Mouse (Mus musculus): ENCODE data around the gene Susd4.

Susd4 gene

GRCm38 (mm10) chr1:182861671-182862358, 98.2 kb downstream of the Susd4 start:
- DNase-seq (ENCODE audit: low spot score) = no peak

DNA sequence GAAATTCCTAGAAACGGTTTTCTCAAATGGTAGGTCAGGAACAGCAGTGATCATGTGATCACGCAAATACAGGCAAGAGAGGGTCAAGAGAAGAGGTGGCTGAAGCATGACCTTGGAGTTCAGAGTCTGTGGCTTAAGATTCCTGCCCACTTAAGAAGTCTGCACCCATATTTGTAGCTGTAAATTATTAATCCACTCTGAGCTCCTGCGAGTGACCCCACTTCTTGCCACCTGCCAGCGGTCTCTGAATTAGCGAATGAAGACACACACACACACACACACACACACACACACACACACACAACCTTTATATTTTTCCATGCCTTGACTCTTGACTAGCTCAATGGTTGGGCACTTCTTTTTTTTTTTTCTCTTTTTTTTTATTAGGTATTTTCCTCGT, 99.7 kb downstream of the Susd4 start:
- no peak for DNase-seq (ENCODE audit: low spot score)

DNA sequence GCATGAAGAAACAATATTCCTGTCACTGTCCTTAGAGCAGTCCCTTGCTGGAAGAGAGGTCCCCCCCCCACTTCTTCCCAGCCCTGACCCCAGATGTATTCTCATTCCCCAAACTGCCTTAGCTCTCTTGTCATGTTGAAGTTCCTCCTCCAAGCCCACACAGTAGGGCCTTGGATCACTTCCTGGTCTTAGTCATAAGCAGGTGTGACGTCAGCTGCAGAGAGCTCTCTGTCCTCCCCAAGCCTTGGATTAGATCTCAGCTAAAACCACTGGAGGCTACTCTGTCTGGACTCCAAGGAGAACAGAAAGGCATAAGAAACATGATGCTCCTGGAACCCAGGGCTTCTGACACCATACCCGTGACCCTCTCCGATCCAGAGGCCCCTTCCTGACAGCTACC, 104.2 kb downstream of the Susd4 start:
- DNase-seq (ENCODE audit: low spot score) = no peak

- DNase-seq (ENCODE audit: low spot score) = peak; percentile 12
Measured at GRCm38 (mm10) chr1:182868432-182869113, 104.9 kb downstream of the Susd4 start.

DNA sequence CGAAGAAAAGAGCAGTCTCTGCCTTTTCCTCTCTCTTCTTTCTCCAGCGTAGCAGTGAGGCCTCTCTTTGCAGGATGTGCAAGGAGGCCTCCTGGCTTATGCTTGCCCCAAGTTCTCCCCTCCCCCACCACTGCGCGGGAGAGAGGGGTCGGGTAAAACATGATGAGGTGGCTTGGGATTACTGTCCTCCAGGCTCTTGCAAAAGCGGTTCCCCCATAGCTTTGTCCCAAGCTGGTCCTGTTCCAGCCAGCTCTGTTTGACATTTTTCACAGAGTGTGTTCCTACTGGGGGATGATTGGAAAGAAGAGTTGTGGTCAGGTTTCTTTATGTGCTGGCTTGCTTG, 105.4 kb downstream of the Susd4 start:
- no peak for DNase-seq (ENCODE audit: low spot score)

GRCm38 (mm10) chr1:182878156-182878555, 114.5 kb downstream of the Susd4 start:
- no peak for DNase-seq (ENCODE audit: low spot score)

- DNase-seq (ENCODE audit: low spot score) = peak; percentile 14
Measured at GRCm38 (mm10) chr1:182878719-182879118, 115.1 kb downstream of the Susd4 start.

DNA sequence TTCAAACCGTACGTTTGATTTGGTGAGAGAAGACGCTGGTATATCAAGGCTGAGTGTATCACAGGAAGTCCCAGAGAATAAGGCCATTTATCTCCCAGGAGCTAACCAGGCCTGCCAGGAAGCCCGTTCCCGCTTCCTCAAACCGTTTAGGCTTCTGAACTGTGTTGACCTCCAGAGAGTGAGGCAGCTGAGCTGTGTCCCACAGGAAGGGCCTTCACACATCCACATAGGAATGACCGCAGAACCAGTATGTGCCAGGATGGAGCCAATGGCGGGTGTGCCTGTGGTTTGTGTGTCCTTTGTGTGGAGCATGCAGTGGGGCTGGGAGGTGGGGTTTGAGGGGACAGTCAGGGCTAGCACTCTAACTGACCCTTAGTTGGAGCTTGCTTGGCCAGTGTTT, 117.6 kb downstream of the Susd4 start:
- DNase-seq (ENCODE audit: low spot score) = no peak

DNA sequence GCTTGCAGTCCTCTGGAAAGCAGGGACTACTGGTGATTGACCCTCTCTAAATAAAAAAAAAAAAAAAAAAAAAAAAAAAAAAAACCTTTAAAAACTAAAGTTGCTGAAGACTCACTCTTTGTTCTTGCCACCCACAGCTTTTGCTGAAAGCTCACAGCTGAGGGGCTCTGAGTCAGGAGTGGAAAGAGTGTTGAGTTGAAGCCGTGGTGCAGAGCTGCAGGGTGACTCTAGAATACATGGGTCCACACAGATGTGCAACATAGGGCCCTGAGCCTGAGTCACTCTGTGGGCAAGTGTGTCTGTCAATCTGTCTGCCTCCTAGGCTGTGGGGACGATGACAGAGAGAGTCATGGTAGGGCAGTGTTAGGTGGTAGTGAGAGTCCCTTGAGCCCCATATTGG, 119.0 kb downstream of the Susd4 start:
- no peak for DNase-seq (ENCODE audit: low spot score)

- DNase-seq (ENCODE audit: low spot score) = no peak
Measured at GRCm38 (mm10) chr1:182895698-182896097, 132.0 kb downstream of the Susd4 start.

DNA sequence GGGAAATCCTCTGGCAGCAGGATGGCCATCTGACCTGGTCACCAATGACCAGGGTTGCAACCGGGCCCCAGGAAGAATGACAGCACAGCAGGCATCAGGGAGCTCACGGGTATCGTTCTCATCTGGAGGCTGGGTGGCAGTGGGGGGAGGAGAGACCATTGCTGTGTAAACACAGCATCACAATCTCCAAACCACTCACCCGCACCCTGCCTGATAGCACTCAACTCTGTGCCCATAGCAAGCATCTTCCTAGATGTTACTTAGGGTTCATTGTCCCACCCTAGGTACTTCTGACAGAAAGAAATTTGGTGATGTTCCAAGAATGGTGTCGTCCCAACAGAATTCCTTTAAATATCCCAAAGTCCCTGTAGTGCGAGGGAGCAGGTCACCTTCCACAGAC, 133.4 kb downstream of the Susd4 start:
- DNase-seq (ENCODE audit: low spot score) = no peak

GRCm38 (mm10) chr1:182897506-182898138, 134.0 kb downstream of the Susd4 start:
- DNase-seq (ENCODE audit: low spot score) = no peak

GRCm38 (mm10) chr1:182902095-182902494, 138.4 kb downstream of the Susd4 start:
- DNase-seq (ENCODE audit: low spot score) = no peak

- DNase-seq (ENCODE audit: low spot score) = no peak
Measured at GRCm38 (mm10) chr1:182902906-182903305, 139.2 kb downstream of the Susd4 start.

DNA sequence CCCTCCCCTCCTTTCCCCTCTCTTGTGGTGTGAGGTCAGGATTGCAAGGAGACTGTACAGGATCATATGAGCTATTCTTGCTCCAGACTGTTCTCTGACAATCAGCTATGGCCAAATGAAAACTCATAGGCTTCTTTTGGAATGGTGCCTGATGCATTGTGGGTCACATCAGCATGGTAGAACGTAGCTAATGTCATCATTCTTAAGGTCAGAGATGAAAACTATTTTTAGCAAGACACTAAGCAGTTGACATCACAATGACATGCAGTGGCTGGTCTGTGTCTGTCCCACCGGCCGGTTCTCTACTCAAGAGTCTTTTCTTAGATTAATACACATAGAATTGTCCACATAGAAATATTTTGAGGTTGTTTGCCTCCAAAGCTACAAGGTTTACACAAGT, 142.0 kb downstream of the Susd4 start:
- DNase-seq (ENCODE audit: low spot score) = peak; percentile 41

- peak; percentile 96 for DNase-seq (ENCODE audit: low spot score)
Measured at GRCm38 (mm10) chr1:182908050-182909036, 144.7 kb downstream of the Susd4 start.

DNA sequence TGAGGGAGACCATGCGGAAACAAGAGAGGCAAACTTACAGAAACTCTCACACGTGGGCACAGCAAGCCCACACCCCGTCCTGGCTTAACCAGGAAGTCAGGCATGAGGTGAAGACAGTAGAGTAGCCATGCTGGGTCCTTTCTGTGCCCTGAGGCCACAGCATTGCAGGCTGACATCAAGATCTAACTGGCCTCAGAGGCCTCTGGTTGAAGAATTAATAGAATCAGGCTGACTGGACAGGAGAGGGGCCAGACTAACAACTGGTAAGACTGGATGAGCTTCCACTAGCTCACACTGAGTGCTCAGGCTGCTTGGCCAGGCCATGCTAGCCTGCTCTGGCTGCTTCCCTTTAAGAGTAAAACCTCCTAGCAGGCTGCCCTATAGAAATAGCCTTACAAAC, 145.4 kb downstream of the Susd4 start:
- DNase-seq (ENCODE audit: low spot score) = no peak

DNA sequence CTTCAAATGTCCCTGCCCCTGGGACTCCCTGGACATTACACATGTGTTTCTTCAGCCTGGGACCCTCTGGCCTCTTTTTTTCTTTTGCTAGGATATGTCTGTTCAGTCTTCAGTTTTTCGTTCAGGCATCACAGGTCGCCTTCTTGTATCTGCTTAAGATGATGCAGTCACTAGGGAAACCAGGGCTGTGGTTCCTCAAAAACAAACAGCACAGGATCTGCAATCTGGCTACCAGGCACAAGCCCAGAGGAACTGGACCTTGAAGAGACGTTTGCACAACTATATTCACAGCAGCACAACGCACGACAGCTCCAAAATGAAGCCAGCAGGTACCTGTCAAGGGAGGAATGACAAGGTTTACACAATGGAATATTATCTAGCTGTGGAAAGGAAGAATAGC, 145.9 kb downstream of the Susd4 start:
- no peak for DNase-seq (ENCODE audit: low spot score)

- no peak for DNase-seq (ENCODE audit: low spot score)
Measured at GRCm38 (mm10) chr1:182912591-182912990, 148.9 kb downstream of the Susd4 start.

DNA sequence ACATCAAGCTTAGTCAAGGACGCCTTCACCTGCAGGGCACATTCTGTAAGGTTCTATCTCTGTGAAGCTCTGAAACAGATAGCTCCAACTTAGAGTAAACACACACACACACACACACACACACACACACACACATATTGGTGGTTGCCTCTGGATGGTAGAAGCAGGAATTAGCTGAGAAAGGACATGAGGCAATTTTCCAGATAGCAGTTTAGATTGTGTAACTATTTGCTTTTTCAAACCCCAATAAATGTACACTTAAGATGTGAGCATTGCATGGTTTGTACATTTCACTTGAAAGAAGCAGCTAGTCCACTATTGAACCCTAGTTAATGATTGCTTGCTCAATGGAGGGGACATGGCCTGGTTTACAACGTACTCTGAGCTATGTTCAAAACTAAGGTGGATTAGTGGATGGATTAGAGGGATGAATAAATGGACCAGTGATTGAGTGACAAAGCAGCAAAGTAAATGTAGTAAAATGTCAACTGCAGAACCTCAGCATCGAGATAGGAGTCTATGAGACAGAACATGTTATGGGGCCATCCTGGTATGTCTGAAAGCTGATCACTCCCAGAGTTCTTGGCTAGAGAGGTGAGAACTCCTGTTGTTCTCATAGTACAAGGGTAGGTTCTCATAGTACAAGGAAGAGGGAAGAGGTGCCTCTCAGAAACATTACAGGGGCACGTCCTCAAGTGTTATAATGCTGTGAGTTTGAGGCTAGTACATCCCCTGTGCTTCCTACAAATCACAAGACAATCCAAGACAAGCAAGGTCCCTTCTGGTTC, 150.7 kb downstream of the Susd4 start:
- DNase-seq (ENCODE audit: low spot score) = no peak

GRCm38 (mm10) chr1:182916166-182916565, 152.5 kb downstream of the Susd4 start:
- DNase-seq (ENCODE audit: low spot score) = no peak

Measured in adipocyte (in vitro differentiated cells).